Mouse (Mus musculus): ENCODE measurements around the gene Nceh1.

The Nceh1 gene

DNA sequence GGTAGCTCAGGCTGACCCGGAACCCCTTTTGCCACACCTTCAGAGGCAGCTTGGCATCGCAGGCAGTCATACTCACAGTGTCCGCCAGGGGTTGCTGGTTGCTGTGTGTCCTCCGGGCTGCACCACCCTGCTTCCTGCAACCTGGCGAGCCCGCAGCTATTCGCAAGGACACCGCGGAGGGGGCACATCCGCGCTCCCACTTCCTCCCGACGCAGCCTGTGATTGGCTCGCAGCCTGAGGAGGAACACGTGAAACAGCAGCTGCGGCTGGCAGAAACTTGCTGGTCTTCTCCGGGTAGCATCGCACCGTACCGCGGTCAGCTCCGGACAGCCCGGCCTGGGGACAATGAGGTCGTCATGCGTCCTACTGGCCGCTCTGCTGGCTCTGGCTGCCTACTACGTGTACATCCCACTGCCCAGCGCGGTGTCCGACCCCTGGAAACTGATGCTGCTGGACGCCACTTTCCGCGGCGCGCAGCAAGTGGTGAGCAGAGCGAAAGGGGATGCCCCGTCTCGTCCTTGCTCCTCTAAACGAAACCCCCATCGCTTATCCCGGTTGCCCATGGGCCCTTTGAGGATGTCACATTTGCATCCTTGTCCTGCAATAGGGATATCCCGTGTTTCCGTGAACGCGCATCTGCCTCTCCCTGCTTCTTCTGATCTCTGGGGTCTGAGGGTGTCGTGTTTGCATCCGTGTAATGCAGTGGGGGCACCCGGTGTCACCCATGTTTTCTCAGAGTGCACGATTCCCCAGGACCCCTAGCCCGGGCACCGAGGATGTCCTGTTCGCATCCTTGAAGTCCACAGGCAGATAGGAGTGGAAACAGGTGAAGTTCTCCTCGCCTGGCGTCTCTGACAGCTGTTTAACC is at the start of gene Nceh1:
Nceh1 (plus strand) TSS at position 233 of the 868 bp plus-strand sequence.
- DNase-seq (ENCODE audit: low spot score in 2 of 2), result peak; percentile 97

DNA sequence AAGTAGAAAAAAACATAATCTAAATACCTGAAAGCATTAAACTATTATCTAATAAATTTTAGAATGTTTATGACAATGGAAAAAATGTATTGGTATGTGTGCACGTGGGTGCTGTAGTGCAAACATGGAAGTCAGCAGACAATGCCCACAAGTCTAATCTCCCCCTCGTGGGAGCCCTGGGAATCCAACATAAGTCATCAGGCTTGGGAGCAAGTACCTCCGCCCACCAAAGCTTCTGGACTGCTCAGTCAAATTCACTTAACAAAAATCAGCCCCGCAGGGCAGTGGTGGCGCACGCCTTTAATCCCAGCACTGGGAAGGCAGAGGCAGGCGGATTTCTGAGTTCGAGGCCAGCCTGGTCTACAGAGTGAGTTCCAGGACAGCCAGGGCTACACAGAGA is 42.7 kb upstream of the Nceh1 start:
- no peak for DNase-seq (ENCODE audit: low spot score in 2 of 2)

DNA sequence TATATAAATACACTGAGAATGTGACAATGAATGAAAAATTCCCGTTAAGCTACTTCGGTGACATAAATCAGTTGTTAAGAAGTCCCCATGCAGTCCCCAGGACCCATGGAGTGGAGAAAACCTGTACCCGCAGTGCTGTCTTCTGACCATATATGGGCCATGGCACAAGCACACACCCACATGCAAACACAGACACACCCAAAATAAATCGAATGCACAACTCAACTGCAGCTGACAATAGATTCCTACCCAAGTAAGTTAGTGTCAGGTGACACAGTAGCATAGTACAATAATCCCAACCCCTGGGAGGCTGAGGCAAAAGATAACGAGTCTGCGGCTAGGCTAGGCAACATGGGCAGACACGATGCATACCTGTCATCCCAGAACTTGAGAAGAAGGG is 39.2 kb upstream of the Nceh1 start:
- DNase-seq (ENCODE audit: low spot score in 2 of 2), result no peak

DNA sequence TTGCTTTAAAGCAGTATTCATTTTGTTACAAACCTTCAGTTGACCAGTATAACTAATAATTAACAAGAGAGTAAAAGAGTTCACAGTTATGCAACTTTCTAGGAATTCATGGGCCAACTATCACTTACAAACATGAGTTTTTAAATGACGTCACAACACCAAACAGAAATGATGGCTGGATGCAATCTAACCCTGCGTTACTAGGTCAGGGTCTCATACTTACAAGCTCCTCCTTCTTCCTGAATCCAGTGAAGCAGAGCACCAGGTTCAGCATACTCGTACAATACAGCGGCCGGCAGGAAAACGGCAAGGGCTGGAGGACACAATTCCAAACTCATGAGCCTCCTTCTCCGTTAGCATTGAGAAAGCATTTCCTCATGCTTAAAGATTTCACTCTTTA is 37.0 kb upstream of the Nceh1 start:
- DNase-seq (ENCODE audit: low spot score in 2 of 2), result no peak

DNA sequence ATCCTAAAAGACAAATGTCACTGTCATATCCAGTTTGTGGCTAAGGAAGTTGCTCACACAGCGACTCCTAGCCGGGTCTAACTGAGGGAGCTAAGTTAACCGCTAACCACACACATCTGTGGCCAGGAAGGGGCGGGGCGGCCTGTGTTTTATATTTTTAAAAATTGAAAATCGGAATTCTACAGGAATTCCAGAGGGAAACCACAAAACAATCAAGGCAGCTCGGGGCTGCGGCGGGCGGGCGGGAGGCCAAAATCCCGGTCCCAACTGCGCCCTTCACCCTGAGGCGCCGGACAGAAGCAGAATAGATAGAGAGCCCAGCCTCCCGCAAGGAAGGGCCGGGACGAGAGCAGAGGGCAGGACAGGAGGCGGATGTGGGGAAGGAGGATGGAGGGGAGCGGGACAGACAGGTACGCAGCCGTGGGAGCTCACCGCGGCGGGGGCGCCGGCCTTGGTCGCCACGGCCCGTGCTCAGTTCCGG is 29.5 kb upstream of the Nceh1 start:
- DNase-seq (ENCODE audit: low spot score in 2 of 2), result no peak

DNA sequence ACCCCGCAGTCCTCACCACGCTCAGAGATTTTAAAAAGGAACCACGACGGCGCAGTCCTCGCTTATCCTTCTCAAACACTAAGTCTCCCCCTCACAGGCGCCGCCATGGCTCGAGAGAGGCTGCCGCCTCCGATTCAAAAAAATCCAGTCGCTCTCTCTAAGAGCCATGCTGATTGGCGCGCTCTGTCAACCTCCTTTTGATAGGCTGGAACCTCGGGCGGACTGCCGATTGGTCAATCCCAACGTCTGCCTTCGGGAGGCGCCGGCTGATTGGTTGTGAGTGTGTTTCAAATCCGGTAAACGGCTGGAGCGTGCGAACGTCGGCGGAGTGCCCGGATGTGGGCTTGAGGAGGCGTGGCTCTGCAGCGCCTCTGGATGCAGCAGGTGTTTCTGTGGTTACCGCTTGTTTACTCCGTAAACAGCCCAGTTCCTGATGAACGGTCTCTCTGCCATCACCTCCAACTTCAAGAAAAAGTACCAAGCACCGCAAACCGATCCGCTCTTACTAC is 29.0 kb upstream of the Nceh1 start, which contains the start of gene Ect2:
Ect2 (minus strand) TSS at position 178 of the 509 bp plus-strand sequence.
- peak; percentile 100 for DNase-seq (ENCODE audit: low spot score in 2 of 2)

DNA sequence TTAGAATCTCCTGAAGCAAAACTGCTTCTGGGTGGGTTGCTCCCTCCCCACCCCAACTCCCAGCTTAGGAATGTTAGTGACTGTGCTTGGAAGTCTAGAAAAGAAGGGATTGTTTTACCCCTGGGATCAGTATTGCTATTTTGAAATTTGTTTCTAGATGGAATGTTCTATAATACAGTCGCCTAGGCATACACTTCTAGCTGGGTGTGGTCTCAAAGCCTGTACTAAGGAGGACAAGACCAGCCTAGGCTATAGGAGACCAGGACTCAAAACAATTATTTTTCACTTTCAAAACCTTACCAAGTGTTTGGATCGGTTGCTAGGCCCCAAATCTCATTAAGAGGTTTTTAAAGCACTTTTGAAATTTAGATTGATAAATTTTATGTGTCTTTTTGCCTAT is 28.5 kb upstream of the Nceh1 start:
- DNase-seq (ENCODE audit: low spot score in 2 of 2), result no peak

DNA sequence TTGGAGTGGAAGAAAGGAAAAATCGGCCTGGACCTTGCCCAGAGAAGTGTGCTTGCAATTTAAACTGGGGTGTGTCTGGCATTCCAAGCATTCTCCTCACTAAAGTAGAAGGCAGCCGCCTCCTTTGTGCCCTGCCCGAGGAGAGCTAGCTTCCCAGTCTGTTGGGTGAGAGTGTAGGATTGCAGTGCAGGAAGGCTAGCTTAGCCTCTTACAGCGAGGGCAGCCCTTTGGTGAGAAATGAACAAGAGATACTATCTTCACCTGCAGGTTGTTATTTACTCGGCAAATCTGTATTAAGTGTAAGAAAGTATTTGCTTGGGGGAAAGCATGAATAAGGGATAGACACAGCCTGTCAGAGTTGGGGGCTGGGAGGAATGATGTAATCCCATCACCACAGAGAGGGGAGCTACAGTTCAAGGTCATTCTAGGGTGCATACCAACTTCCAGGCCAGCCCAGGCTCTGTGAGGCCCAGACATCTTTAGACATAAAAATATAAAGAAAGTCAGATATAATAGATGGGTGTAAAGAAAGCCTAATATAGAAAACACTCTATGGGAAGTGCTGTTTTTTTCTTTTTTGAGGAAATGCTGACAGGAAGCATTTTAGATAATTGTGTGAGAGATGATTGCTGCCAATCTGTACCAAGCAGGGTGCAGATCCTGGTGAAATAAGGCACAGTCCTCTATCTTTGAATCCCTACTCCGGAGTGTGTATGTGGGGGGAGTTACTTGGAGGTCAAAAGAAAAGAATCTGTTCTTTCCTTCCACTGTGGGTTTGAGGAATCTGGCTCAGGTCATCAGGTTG is 27.5 kb upstream of the Nceh1 start:
- DNase-seq (ENCODE audit: low spot score in 2 of 2), result no peak

DNA sequence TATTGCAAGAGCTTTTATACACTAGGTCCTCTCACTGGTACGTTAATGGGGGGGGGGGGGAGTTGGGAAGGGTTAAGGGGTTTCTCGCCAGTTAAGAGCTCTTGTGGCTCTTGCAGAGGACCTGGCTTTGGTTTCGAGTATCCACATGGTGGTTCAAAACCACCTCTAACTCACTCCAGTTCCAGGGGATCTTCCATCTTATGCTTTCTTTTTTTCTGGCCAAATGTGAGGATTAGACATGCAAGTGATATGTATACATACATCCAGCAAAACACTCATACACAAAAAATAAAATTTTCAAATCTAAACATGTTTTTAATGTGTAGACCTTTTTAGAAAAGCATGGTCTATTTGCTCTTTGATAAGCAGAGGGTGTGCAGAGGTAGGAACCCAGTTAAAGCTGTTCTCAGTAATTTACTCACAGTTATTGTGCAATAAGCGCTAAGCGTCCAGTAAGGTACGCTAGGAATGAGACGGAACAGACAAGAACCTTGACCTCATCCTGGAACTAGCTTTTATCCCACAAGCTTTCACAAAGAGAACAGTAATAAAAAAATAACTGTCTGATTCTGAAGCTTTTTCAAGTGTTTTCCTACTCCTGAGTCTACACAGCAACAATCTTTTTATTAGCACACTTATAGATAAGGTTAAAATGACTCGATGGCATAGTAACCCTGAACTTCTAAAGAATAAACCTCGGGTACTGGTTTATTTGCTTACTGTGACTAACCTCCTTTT is 26.7 kb upstream of the Nceh1 start:
- DNase-seq (ENCODE audit: low spot score in 2 of 2), result no peak

DNA sequence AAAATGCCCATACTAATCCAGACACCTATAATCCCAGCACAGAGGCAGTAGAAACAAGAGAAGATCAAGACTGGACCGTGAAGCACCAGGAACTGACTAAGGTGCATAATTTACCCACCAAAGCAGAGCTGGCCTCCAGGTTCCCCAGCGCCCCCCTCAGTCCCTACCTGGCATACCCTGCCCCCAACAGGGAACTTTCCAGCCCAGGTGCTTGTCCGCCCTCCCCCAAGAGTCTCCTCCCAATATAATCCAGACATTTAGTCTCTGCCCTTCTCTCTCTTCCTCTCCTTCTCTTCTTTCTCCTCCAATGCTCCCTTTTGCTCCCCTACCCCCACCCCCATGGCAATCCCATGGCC is 26.2 kb upstream of the Nceh1 start:
- no peak for DNase-seq (ENCODE audit: low spot score in 2 of 2)

DNA sequence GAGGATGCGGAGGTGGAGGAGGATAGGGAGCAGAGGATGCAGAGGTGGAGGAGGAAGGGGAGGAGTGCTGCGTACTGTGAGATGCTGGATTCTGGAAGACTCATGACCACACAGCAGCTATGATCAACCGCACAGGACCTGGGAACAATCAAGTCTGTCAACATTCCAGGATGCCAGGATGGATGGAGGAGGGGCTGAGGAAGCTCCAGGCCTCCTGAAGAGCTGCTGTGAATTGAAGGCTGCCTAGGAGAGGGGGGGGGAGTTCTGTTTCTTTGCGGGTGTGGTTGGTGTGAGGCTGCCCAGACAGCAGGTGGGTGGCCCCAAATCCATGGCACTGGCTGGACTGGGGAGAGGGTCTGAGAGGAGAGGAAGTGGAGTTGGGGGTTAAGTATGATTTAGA is 23.9 kb upstream of the Nceh1 start:
- DNase-seq (ENCODE audit: low spot score in 2 of 2), result no peak

DNA sequence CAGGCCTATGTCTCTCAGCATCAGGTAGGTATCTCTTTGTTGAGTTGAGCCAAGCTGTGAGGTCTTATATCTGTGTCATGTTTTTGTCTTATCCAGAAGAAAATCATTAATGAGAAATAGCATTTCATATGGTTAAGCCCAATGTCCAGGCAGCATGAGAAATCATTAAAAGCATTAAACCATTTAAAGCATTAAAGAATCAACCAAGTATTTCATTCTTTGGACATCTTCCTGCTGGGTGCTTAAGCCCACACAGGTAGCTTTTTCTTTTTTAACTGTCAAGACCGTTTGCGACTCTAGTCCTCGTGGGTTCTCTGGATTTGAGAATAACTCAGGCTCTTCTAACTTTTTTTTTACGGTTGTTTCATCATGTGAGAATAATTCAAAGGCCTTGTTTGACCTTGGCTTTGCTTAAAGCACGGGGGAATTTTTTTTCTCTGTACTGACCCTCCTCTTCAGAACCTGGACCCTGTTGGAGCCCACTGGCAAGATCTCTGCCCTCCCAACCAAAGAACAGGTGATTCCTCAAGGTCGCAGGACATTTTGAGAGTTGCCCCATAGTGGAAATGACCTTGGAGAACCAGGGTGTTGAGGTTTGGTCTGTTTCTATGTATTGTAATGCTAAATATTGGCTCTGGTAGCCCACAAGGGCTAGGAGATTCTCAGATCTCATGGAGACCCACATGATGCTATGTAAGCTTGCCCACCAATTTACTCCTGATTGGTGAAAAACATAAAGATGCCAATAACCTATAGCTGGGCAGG is 20.9 kb upstream of the Nceh1 start:
- no peak for DNase-seq (ENCODE audit: low spot score in 2 of 2)

DNA sequence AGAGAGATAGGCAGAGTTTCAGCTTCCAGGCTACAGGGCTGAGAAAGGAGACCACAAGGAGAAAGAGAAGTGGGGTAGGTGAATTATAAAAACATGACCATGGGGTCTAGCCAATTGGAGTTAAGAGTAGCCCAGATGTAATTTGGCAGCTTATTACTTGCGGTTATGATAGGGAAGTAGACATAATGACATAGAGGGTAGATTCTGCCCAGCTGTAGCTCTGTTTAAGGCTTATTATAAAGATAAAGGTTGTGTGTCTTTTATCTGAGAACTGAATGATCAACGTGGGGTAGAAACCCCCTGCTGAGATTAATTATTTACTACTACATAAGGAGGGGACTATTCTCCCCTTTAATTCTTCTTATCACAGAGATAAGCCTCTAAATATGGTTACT is 20.4 kb upstream of the Nceh1 start:
- DNase-seq (ENCODE audit: low spot score in 2 of 2), result no peak

DNA sequence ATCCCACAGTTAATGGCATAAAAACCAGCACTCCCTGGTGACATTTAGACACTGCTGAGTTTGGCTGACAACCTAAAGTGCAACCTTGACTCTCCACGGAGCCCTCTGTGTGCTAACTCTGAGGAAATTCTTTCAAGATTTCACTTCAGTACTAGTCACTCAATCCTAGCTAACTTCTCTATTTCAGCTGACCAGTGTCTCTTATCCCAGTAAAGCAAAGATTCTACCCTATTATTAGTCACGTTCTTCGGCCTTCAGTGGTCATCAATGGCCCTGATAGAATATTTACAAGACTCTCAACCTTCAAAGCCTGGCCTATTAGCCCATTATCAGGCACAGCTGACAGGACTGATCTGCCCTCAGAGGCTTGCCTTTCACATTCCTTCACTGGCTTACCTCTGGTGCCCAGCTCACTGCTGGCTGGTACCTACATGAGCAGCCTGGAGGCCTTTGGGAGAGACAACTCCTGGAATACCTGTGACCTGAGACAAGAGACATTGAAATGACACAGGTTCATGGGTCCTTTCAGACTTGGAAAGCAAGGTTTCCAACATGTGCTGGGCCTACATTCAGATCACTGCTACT is 17.2 kb upstream of the Nceh1 start:
- DNase-seq (ENCODE audit: low spot score in 2 of 2), result no peak

DNA sequence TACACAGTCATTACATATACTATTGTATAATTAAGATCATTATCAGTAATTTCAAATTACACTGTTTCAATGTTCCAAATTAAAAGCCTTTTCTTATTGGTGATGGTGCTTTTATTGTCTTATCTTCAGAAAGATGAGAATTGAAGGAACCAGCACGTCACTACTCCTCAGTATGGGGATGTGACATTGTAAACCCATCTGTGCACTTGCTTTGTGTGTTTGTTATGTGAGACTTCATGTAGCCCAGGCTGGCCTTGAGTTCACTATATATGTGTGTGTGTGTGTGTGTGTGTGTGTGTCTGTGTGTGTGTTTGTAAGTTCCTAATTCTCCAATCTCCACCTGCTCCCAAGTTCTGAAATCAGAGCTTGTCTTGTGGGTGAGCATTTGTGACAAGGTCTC is 12.5 kb upstream of the Nceh1 start:
- no peak for DNase-seq (ENCODE audit: low spot score in 2 of 2)

DNA sequence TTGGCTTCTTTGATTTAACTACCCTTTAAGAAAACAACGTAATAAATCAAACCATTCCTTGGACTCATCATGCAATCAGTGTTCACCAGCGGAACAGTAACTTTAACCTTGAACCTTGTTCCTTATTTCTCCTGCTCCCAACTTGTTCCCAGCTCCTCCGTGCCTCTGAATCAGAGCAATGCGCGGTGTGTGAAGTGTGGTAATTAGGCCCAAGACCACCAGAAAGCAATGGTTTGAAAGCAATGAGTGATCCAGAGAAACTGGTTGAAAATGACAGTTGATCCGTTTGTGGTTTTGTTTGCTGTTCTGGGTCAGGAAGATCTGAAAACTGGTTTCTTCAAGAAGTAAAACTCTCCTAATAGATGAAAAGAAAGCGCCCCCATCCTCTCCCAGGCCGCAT is 3.1 kb upstream of the Nceh1 start:
- DNase-seq (ENCODE audit: low spot score in 2 of 2), result no peak

DNA sequence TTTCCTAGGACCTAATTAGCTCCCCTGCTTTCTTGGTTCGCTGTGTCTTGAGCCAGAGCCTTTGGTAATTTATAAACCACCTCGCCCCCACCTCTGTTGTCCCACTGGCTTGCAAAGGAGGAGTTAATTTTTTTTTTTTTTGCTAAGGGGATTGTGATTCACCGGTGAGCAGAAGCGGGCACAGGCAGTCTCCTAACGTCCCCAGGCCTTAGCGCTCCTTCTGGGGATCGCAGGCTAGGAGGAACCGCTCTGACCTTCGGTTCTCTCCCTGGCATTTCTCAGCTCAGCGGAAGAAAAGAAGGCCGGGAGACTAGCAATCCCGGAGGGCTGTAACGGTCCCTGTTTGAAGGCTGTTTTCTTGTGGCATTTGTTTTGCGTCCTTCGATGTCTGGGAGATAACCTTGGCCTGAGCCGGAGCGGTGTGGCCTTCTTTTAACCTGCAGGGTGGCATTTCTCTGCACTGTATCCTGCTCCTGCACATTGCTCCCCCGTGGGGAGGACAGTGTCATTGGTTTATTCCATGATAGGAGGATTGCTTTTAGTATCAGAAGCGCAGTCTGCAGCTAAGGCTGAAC is 923 bp downstream of the Nceh1 start:
- peak; percentile 51 to 62 for DNase-seq (ENCODE audit: low spot score in 2 of 2)

DNA sequence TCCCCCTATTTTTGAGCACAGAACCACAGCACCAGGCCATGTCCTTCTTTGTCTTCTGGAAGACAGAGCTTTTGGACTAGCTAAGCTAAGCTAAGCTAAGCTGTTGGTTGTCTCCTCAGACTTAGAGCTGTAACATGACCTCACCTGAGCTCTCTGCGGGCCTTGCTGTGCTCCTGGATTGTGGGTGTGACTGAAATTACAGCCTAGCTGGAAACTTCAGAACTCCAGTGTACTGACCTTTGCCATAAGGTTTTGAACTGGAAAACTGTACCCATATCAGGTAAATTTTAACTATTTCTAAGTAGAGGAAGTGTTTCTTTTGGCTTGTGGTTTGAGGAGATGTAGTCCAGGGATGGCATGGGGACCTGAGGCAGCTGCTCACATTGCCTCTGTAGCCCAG is 5.6 kb downstream of the Nceh1 start:
- DNase-seq (ENCODE audit: low spot score in 2 of 2), result no peak

DNA sequence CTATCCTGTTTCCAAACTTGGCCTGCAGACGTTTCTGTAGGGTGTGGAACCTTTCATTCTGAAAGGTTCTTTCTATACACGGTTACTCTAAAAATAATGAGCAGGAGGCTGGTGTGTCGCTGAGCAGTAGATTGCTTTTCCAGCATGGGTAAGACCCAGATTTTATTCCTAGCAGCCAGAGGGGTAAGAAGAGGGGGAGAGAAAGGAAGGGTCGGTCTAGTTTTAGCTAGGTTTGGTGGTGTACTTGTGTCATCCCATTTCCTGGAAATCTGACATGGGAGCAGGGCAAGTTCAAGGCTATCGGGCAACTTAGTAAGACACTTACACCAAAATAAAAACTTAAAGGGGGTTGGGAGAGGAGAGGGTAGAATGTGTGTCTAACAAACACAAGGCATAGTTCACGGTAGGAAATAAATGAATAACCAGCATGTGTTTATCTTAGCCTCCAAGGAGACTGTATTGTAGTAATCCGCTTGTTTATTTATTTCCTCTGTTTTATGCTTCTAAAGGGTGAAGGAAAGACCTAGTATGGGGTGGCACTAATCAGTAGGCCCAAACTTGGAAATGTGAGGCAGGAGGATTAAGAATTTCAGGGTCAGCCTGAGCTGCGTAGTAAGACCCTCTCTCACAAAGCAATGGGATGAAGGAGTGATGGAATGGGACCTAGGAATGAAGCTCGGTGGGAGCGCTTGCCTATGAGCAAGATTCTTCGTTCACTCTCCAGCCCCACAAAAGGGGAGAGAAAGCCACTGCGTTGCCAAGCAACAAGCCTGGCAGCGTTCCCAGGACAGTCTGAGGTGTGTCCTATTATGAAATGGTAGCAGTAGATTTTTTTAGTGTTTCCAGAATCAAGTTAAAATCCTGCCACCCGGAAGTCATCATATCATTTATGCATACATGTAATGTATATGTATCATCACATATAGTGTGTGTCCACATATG is 6.8 kb downstream of the Nceh1 start:
- DNase-seq (ENCODE audit: low spot score in 2 of 2), result peak; percentile 92 to 93
